Mouse (Mus musculus): ENCODE measurements around the gene Defb47. TPM values are rescaled to one million over a fixed set of nuclear protein-coding genes. Genes with fewer than 3 reads are reported as not detected.

Gene Defb47
- total RNA-seq, 2 experiments from 2014 or later: not detected

Other genes with a start within 250 kb of the Defb47 start
- gene Ints6, start 236.9 kb upstream of the Defb47 start, total RNA-seq (2021): 10 to 100 TPM in 1 of 2 experiments, 1 to 10 TPM in 1; 10.0 to 11.8 TPM
- 1 to 10 TPM; 5.9 TPM for gene Wdfy2, start 160.4 kb upstream of the Defb47 start, total RNA-seq (2021)
- not detected for gene Defb48, start 13.6 kb upstream of the Defb47 start, total RNA-seq (2021)
- not detected for gene Defb43, start 13.7 kb downstream of the Defb47 start, total RNA-seq (2021)
- gene Defb42, start 48.9 kb downstream of the Defb47 start, total RNA-seq (2021): not detected
- not detected for gene Defb30, start 51.9 kb downstream of the Defb47 start, total RNA-seq (2021)